Mouse (Mus musculus): Measurements from ENCODE around the gene Tmcc3. TPM values are rescaled to one million over a fixed set of nuclear protein-coding genes. Genes with fewer than 3 reads are reported as not detected.

Tmcc3 gene
- polyA plus RNA-seq, 1 experiment from 2014 or later, result 5.3 TPM

DNA sequence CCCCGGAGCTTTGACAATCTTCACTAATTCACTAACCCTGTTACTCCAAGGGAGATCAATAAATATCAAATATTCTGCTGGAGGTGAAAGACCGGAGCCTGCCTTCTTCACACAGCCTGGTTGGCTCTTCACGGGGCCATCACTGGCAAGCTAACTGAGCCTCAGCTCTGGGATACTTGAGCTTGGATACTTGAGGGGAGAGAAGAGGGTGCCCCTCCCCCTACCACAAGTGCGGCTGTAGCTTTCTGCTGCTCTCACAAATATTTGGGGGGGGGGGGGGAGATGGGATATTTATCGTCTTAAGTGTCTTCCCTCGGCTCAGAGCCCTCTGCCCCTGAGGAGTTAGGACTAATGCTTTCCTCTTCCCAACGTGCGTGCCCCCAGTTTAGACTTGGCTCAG is 313.9 kb downstream of the Tmcc3 start:
- no peaks in the 10 kb centered on the region for H3K9me3 ChIP-seq
- no peak overlapping the region for H3K9ac ChIP-seq
- no peak for ATAC-seq (ENCODE audit: low FRiP score)
- no peak overlapping the region for H3K27ac ChIP-seq
- H3K4me1 ChIP-seq, result peaks cover 31% of the 10 kb centered on the region
- no peak overlapping the region for H3K4me2 ChIP-seq
- H3K4me3 ChIP-seq (replicated peaks), result no peak overlapping the region
- WGBS, result 78% methylated on average over 8 of the region's 8 CpGs
- H3K27me3 ChIP-seq, result 0 out of 2 replicates have a peak, but pooled peaks cover under 1% of the 10 kb centered on the region
- no peaks in the 10 kb centered on the region for H3K36me3 ChIP-seq (replicated peaks)

DNA sequence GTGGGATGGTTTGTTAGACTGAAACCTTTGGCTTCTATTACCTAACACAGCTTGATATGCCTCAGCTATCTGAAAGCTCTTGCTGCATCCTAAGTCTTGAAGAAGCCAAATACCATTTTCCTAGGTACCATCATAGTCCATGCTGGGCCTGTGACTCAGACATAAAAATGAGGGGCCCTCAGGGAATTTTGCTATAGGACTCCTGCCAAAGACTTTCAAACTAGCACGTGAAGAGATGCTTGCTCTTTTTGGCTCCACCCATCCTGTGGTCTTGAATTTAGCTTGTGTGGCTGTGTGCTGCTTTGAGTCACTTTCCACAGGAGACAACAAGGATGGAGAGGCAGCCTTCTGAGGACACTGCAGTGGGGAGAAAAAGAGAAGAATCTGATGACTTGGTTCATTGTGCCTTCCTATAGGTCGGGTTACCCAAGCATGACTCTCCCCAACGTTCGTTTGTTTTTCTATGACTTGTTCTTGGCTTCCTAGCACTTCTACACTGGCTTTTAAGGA is 319.1 kb downstream of the Tmcc3 start:
- Histone ChIP-seq H3K9me3 (no peaks in the 10 kb centered on the region), H3K4me3 (replicated peaks) (no peak overlapping the region), H3K27me3 (no peaks in the 10 kb centered on the region), H3K36me3 (replicated peaks) (no peaks in the 10 kb centered on the region), H3K4me2 (no peak overlapping the region), H3K27ac (no peak overlapping the region), H3K4me1 (no peaks in the 10 kb centered on the region), H3K9ac (no peak overlapping the region)
- ATAC-seq (ENCODE audit: low FRiP score), result no peak
- 73% methylated on average over 4 of the region's 4 CpGs for WGBS

DNA sequence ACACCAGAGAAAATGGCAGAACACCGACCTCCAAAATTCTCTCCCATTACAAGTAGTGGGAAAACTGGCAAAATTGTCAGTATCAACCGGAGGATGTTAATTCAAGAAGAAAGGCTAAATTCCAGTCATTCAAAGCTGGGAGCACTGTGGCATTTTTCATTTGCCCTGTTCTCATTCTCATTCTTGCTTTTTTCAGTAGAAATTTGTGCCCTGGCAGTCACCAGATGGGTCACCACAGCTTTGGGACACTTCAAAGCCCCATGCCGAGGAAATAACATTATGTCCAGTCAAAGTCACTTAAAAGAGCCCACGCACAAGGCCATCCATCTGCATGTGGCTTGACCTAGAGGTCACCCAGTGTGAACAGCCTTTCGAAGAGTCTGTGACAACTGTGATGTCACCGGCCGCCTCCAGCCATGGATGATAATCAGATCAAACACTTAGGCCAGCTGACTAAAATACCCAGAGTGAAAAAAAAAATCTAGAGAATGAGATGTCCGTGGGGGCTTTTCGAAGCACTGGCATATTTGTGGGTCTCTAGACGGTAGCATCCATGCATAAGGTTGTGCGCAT is 319.9 kb downstream of the Tmcc3 start:
- Histone ChIP-seq H3K9me3 (no peaks in the 10 kb centered on the region), H3K9ac (no peak overlapping the region), H3K36me3 (replicated peaks) (no peaks in the 10 kb centered on the region), H3K4me3 (replicated peaks) (no peak overlapping the region), H3K4me2 (no peak overlapping the region), H3K4me1 (no peaks in the 10 kb centered on the region), H3K27ac (no peak overlapping the region), H3K27me3 (no peaks in the 10 kb centered on the region)
- ATAC-seq (ENCODE audit: low FRiP score), result no peak
- WGBS, result 73% methylated on average over 11 of the region's 11 CpGs

DNA sequence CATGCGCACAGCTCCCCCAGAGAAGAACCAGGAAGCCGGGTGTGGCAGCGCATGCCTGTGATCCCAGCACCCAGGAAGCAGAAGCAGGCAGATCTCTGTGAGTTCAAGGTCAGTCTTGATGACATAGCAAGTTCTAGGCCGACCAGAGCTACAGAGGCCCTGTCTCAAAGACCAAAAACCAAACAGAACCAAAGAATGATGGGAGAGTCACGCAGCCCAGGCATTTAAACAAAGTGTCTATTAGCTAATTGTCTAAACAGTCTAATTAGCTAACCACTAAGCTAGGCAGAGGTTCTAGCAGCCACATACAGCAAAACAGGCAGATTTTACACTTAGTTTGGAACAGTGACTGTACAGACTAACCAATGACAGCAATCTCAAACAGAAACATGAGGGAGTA is 320.5 kb downstream of the Tmcc3 start:
- no peak overlapping the region for H3K27ac ChIP-seq
- no peaks in the 10 kb centered on the region for H3K27me3 ChIP-seq
- H3K9me3 ChIP-seq, result no peaks in the 10 kb centered on the region
- no peak overlapping the region for H3K4me3 ChIP-seq (replicated peaks)
- no peak for ATAC-seq (ENCODE audit: low FRiP score)
- no peaks in the 10 kb centered on the region for H3K36me3 ChIP-seq (replicated peaks)
- 89% methylated on average over 5 of the region's 5 CpGs for WGBS
- no peaks in the 10 kb centered on the region for H3K4me1 ChIP-seq
- no peak overlapping the region for H3K9ac ChIP-seq
- no peak overlapping the region for H3K4me2 ChIP-seq

DNA sequence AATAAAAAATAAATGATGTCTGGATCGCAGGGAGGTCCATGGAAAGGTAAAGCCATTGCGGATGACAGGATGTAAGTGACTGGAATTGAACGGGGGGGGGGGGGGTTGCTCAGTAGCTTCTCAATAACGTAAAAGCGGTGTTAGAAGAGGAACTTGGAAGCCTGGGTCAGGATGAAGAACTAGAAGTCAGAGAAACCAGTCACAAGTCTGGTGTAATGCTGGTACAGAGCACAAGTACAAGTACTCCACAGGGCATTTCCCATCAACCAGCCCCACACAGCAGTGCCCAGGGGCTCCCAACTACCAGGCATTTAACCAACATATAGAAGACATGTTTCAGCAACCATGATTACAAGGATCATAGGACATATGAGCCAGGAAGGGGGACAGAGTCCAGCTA is 326.9 kb downstream of the Tmcc3 start:
- Histone ChIP-seq H3K9ac (no peak overlapping the region), H3K27ac (no peak overlapping the region), H3K9me3 (no peaks in the 10 kb centered on the region), H3K4me3 (replicated peaks) (no peak overlapping the region), H3K36me3 (replicated peaks) (no peaks in the 10 kb centered on the region), H3K4me1 (no peaks in the 10 kb centered on the region), H3K4me2 (no peak overlapping the region), H3K27me3 (no peaks in the 10 kb centered on the region)
- ATAC-seq (ENCODE audit: low FRiP score), result no peak
- WGBS, result 91% methylated on average over 5 of the region's 5 CpGs

DNA sequence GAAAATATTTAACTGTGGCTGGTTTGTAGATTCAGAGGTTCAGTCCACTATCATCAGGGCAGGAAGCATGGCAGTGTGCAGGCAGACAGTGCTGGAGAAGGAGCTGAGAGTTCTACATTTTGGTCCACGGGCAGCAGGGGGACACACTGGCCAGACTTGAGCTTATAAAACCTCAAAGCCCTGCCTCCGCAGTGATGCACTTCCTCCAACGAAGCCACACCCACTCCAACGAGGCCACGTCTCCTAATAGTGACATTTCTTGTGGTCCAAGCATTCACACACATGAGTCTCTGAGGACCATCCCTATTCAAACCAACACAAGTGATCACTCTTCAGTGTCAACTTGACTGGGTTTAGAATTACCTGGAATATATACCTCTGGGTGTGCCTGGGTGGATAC is 327.5 kb downstream of the Tmcc3 start:
- no peak for ATAC-seq (ENCODE audit: low FRiP score)
- no peak overlapping the region for H3K27ac ChIP-seq
- no peaks in the 10 kb centered on the region for H3K9me3 ChIP-seq
- WGBS, result 74% methylated on average over 5 of the region's 5 CpGs
- H3K4me3 ChIP-seq (replicated peaks), result no peak overlapping the region
- no peaks in the 10 kb centered on the region for H3K36me3 ChIP-seq (replicated peaks)
- H3K4me1 ChIP-seq, result no peaks in the 10 kb centered on the region
- H3K4me2 ChIP-seq, result no peak overlapping the region
- no peaks in the 10 kb centered on the region for H3K27me3 ChIP-seq
- H3K9ac ChIP-seq, result no peak overlapping the region

DNA sequence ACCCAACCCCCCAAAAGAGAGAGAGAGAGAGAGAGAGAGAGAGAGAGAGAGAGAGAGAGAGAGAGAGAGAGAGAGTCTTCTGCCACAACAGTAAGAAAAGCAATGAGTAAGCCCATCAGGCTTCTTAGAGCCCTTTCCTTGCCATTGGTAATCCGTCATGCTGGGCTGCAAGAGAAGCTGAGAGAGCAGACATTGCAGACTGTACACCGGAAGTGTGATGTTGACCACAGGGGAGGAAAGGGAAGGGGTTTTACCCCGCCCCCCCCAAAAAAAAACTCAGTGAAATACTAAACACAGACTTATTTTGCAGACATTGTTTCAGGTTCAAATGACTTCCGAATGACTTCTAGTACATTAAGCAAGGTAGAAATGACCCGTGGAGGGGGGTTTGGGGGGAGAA is 328.3 kb downstream of the Tmcc3 start:
- 85% methylated on average over 5 of the region's 5 CpGs for WGBS
- no peaks in the 10 kb centered on the region for H3K27me3 ChIP-seq
- no peak for ATAC-seq (ENCODE audit: low FRiP score)

More for the DNA sequence above, 328.3 kb downstream of the Tmcc3 start:
- no peaks in the 10 kb centered on the region for H3K4me1 ChIP-seq
- no peaks in the 10 kb centered on the region for H3K9me3 ChIP-seq
- no peak overlapping the region for H3K9ac ChIP-seq
- no peaks in the 10 kb centered on the region for H3K36me3 ChIP-seq (replicated peaks)
- no peak overlapping the region for H3K4me3 ChIP-seq (replicated peaks)
- H3K27ac ChIP-seq, result no peak overlapping the region
- no peak overlapping the region for H3K4me2 ChIP-seq

Small RNAs within 50 kb of the gene (microRNA-seq; reads per million reads assigned to microRNA genes)
- not detected for gene Mir7211

Other genes with a start within 250 kb of the Tmcc3 start
- gene Nr2c1, start 163.9 kb upstream of the Tmcc3 start, polyA plus RNA-seq (2016; fragmentation: Nextera tagmentation; extraction: Ambion mirVana), result 11.9 and 12.1 TPM in 2 replicates
- gene Ndufa12, start 113.2 kb upstream of the Tmcc3 start, polyA plus RNA-seq (2016; fragmentation: Nextera tagmentation; extraction: Ambion mirVana), result 445 and 465 TPM in 2 replicates
- not detected in 2 replicates for gene Gm4792, start 13.2 kb upstream of the Tmcc3 start, polyA plus RNA-seq (2016; fragmentation: Nextera tagmentation; extraction: Ambion mirVana)

Data from forebrain, embryonic 12.5 days (tissue).